Mouse (Mus musculus): Measurements from ENCODE around the gene Ltk. TPM values are rescaled to one million over a fixed set of nuclear protein-coding genes. Genes with fewer than 3 reads are reported as not detected.

The Ltk gene
- total and polyA plus RNA-seq, 2 experiments from 2014 or later: 2.0 to 8.5 TPM

GRCm38 (mm10) chr2:119797279-119797783, 37.1 kb upstream of the Ltk start, which contains the start of gene Tyro3:
Tyro3 (plus strand) TSS chr2:119797733.
- peaks cover 8% of the 10 kb centered on the region for H3K4me1 ChIP-seq (ENCODE audit: insufficient read depth, low read length)
- ATAC-seq (no peak), DNase-seq (ENCODE audit: low spot score) (no peak)
- no peaks in the 10 kb centered on the region for H3K27me3 ChIP-seq (ENCODE audit: insufficient read depth, low read length)
- TF ChIP-seq CTCF (IDR thresholded peaks at IDR 0.05; ENCODE audit: low read depth): no peak
- no peaks in the 10 kb centered on the region for H3K9me3 ChIP-seq (ENCODE audit: low read length)
- no peak within 1 kb of the TSS for H3K27ac ChIP-seq
- no peaks in the 10 kb centered on the region for H3K36me3 ChIP-seq (ENCODE audit: insufficient read depth, low read length)
- no peak within 1 kb of the TSS for H3K4me2 ChIP-seq (ENCODE audit: low read depth, low read length)
- no peak within 1 kb of the TSS for H3K4me3 ChIP-seq (ENCODE audit: low read length)
- no peak within 1 kb of the TSS for H3K9ac ChIP-seq (replicated peaks; ENCODE audit: low read length)
- 74% methylated on average over 5 of the region's 5 CpGs for WGBS

DNA sequence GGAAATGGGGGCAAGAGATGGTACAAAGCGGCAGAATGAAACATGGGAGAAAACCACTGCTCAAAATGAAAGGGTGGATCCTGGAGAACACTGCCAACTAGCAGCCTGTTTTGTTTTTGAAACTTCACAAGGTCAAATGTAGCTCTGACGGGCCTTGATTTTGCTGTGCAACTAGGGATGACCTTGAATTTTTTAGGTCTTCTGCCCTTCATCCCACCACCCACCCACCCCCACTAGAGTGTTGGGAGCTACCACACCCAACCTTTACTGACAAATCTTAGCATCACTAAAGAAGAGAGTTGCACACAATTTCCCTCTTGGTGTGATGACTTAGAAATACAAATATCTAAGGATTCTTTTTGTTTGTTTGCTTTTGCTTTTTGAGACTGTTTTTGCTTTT, 29.8 kb upstream of the Ltk start:
- WGBS: 92% methylated on average over 2 of the region's 2 CpGs
- DNase-seq (ENCODE audit: low spot score) (no peak), ATAC-seq (no peak)
- H3K27me3 ChIP-seq (ENCODE audit: insufficient read depth, low read length): no peaks in the 10 kb centered on the region
- no peak overlapping the region for H3K4me3 ChIP-seq (ENCODE audit: low read length)
- TF ChIP-seq CTCF (IDR thresholded peaks at IDR 0.05; ENCODE audit: low read depth): no peak
- no peak overlapping the region for H3K9ac ChIP-seq (replicated peaks; ENCODE audit: low read length)
- no peak overlapping the region for H3K27ac ChIP-seq
- peaks cover 7% of the 10 kb centered on the region; the same call in 1 of the 2 replicates for H3K4me1 ChIP-seq (ENCODE audit: insufficient read depth, low read length)
- no peaks in the 10 kb centered on the region for H3K36me3 ChIP-seq (ENCODE audit: insufficient read depth, low read length)
- no peak overlapping the region for H3K4me2 ChIP-seq (ENCODE audit: low read depth, low read length)
- no peaks in the 10 kb centered on the region for H3K9me3 ChIP-seq (ENCODE audit: low read length)

DNA sequence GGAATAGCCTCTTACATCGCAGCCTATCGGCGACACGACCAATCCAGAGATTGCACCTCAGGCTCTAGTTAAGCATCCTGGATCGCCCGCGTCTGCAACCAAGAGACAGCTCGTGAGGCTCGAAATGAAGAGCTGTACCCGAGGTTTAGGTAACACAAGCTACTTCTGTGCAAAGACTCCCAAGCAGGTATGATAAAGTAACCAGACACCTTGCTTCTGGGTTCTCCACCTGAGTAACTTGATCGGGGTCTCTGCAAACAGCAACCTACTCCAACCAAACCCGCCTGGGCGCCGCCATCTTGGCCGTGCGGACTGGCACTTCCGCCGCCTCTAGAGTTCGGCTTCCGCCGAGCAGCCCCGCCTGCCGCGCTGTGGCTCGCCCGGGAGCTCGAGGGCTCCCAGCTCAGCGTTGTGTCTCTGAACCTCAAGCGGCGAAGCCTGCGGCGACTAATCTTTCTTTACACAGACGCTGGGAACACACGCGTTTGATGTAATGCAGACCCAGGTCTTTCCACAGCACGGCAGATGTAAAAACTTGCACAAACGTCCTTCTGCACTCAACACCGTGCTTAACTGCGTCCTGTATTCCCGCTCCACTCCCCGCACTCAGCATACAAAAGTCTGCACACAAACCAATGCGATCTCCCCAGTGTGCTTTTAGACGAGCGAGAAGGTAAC, 27.1 kb upstream of the Ltk start, which contains the start of gene Rpap1:
Gene Rpap1, minus strand, starts transcription at position 332 of the 678 bp plus-strand sequence.
- H3K9ac ChIP-seq (replicated peaks; ENCODE audit: low read length): peak within 1 kb of the TSS; percentile 48
- peaks cover 7% of the 10 kb centered on the region; the same call in 1 of the 2 replicates for H3K4me1 ChIP-seq (ENCODE audit: insufficient read depth, low read length)
- TF ChIP-seq CTCF (IDR thresholded peaks at IDR 0.05; ENCODE audit: low read depth): no peak
- ATAC-seq (peak; percentile 97), DNase-seq (ENCODE audit: low spot score) (peak; percentile 90)
- H3K4me2 ChIP-seq (ENCODE audit: low read depth, low read length): peak within 1 kb of the TSS; percentile 78
- peak within 1 kb of the TSS; percentile 49 for H3K4me3 ChIP-seq (ENCODE audit: low read length)
- H3K27ac ChIP-seq: peak within 1 kb of the TSS; percentile 64
- WGBS: under 1% methylated on average over 44 of the region's 44 CpGs
- H3K36me3 ChIP-seq (ENCODE audit: insufficient read depth, low read length): peaks cover 7% of the 10 kb centered on the region; the same call in 1 of the 2 replicates
- H3K9me3 ChIP-seq (ENCODE audit: low read length): no peaks in the 10 kb centered on the region
- H3K27me3 ChIP-seq (ENCODE audit: insufficient read depth, low read length): no peaks in the 10 kb centered on the region

DNA sequence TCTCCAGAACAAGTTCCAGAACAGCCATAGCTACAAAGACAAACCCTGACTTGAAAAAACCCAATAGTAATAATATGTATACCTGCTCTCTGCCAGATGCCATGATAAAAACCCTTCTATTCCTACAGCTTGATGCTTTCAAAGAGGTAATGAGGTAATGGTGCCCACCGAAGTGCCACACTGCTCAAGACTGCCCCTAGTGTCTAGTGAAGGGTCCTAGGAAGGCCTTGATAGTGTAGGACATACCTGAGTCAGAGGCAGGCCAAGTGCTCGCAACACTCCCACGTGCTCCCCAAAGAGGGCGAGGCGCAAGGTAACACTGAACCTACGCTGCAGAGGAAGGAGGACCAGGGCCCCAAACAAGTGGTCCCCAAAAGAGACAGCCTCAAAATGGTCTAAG, 7.0 kb upstream of the Ltk start:
- H3K4me1 ChIP-seq (ENCODE audit: insufficient read depth, low read length): no peaks in the 10 kb centered on the region
- no peaks in the 10 kb centered on the region for H3K27me3 ChIP-seq (ENCODE audit: insufficient read depth, low read length)
- H3K9ac ChIP-seq (replicated peaks; ENCODE audit: low read length): no peak overlapping the region
- no peak overlapping the region for H3K4me2 ChIP-seq (ENCODE audit: low read depth, low read length)
- H3K4me3 ChIP-seq (ENCODE audit: low read length): no peak overlapping the region
- H3K36me3 ChIP-seq (ENCODE audit: insufficient read depth, low read length): peaks cover 51% of the 10 kb centered on the region
- H3K9me3 ChIP-seq (ENCODE audit: low read length): no peaks in the 10 kb centered on the region
- TF ChIP-seq CTCF (IDR thresholded peaks at IDR 0.05; ENCODE audit: low read depth): peak; percentile 24; the same call in 1 of the 2 replicates
- ATAC-seq: no peak
- H3K27ac ChIP-seq: no peak overlapping the region
- no peak for DNase-seq (ENCODE audit: low spot score)
- 96% methylated on average over 6 of the region's 6 CpGs for WGBS

DNA sequence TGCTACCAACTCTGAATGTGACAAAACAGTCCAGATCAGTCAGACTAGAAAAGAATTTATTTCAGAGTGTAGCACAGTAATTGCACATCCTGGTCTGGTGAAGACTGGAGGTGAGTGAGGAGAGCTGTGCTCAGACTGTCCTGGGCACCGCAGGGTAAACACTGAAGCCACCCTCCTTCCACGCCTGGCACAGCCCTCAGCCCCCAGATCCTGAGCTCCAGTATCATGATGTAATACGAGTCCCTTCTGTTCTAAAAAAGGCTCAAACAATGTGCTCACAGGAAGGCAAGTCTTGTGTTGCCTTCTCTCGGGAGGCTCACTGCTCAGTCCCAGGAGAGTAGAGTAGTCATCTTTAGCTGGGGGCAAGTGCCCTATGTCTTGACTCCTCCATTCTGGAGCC, 3.7 kb upstream of the Ltk start:
- TF ChIP-seq CTCF (IDR thresholded peaks at IDR 0.05; ENCODE audit: low read depth): no peak

DNA sequence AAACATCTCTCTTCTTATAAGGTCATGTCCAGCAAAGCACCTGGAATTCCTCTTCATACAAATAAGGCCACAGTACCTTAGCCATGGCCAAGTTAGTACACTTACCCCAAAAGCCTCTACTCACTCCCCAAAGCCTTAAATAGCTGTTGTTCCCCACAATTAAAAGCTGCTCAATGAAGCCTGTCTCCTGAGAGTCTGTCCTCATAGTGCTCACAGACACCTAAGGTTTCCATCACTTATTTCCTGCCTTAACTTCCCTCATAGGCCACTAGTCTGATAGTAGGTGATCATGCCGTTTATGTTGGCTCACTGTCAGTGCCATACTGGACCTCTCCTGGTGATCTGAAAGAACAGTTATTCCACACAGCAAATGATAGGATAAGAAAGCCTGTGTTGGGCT, 2.0 kb upstream of the Ltk start:
- H3K4me1 ChIP-seq (ENCODE audit: insufficient read depth, low read length): peaks cover 4% of the 10 kb centered on the region; the same call in 1 of the 2 replicates
- H3K4me2 ChIP-seq (ENCODE audit: low read depth, low read length): no peak overlapping the region
- H3K9me3 ChIP-seq (ENCODE audit: low read length): no peaks in the 10 kb centered on the region
- no peak overlapping the region for H3K27ac ChIP-seq
- no peak overlapping the region for H3K4me3 ChIP-seq (ENCODE audit: low read length)
- H3K27me3 ChIP-seq (ENCODE audit: insufficient read depth, low read length): 0 out of 2 replicates have a peak, but pooled peaks cover 16% of the 10 kb centered on the region
- WGBS: 74% methylated on average over 1 of the region's 1 CpGs
- H3K36me3 ChIP-seq (ENCODE audit: insufficient read depth, low read length): peaks cover 21% of the 10 kb centered on the region
- no peak overlapping the region for H3K9ac ChIP-seq (replicated peaks; ENCODE audit: low read length)
- no peak for ATAC-seq
- TF ChIP-seq CTCF (IDR thresholded peaks at IDR 0.05; ENCODE audit: low read depth): no peak
- no peak for DNase-seq (ENCODE audit: low spot score)

More for the DNA sequence above, 3.7 kb upstream of the Ltk start:
- Histone ChIP-seq H3K9ac (replicated peaks; ENCODE audit: low read length) (no peak overlapping the region), H3K27me3 (ENCODE audit: insufficient read depth, low read length) (0 out of 2 replicates have a peak, but pooled peaks cover 10% of the 10 kb centered on the region), H3K4me2 (ENCODE audit: low read depth, low read length) (no peak overlapping the region), H3K36me3 (ENCODE audit: insufficient read depth, low read length) (peaks cover 29% of the 10 kb centered on the region), H3K4me1 (ENCODE audit: insufficient read depth, low read length) (no peaks in the 10 kb centered on the region), H3K27ac (no peak overlapping the region), H3K9me3 (ENCODE audit: low read length) (no peaks in the 10 kb centered on the region), H3K4me3 (ENCODE audit: low read length) (no peak overlapping the region)
- 73% methylated on average over 4 of the region's 4 CpGs for WGBS
- no peak for ATAC-seq
- DNase-seq (ENCODE audit: low spot score): no peak

Measured in hindbrain, postnatal 0 days (tissue).